Mouse (Mus musculus) spleen, embryonic (tissue): ENCODE results near the gene Sptb.

ENCODE experiments used
- CTCF ChIA-PET: fragments of 350-600 bp; sonication (Branson Sonifier 250); formaldehyde crosslinking; loops from one replicate; lab custom pipeline; 2022; lab: Charles Lee

Gene Sptb

GRCm38 (mm10) chr12:76546383-76547276 lies 163.7 kb downstream of the Sptb start:
- CTCF ChIA-PET = no interaction called here

- CTCF ChIA-PET = no interaction called here
Observed at GRCm38 (mm10) chr12:76545786-76546370, 164.5 kb downstream of the Sptb start.

GRCm38 (mm10) chr12:76541879-76542278 lies 168.5 kb downstream of the Sptb start:
- CTCF ChIA-PET = interaction anchor here (1.2 kb wide), 1 partner anchor 22 kb away, joined by 3 read pairs; no protein-coding TSS in a partner anchor

- CTCF ChIA-PET = interaction anchor here (1.2 kb wide), 1 partner anchor 22 kb away, joined by 3 read pairs; no protein-coding TSS in a partner anchor
Observed at GRCm38 (mm10) chr12:76541475-76541874, 168.9 kb downstream of the Sptb start.

GRCm38 (mm10) chr12:76540701-76541221 lies 169.6 kb downstream of the Sptb start:
- CTCF ChIA-PET = no interaction called here

GRCm38 (mm10) chr12:76540169-76540568 lies 170.2 kb downstream of the Sptb start:
- CTCF ChIA-PET = interaction anchor here (0.5 to 0.6 kb wide), 2 partner anchors 19 to 149 kb away, joined by 3 read pairs; no protein-coding TSS in a partner anchor

- CTCF ChIA-PET = interaction anchor here (1.1 kb wide), 1 partner anchor 10 kb away, joined by 7 read pairs; no protein-coding TSS in a partner anchor
Observed at GRCm38 (mm10) chr12:76537434-76537833, 172.9 kb downstream of the Sptb start.

- CTCF ChIA-PET = interaction anchor here (1.1 kb wide), 1 partner anchor 9 kb away, joined by 7 read pairs; no protein-coding TSS in a partner anchor
Observed at GRCm38 (mm10) chr12:76536591-76537153, 173.7 kb downstream of the Sptb start.

GRCm38 (mm10) chr12:76535471-76535900 lies 174.9 kb downstream of the Sptb start:
- CTCF ChIA-PET = no interaction called here

GRCm38 (mm10) chr12:76534641-76535283 lies 175.6 kb downstream of the Sptb start:
- CTCF ChIA-PET = interaction anchor here (0.9 kb wide), 1 partner anchor 18 kb away, joined by 3 read pairs; no protein-coding TSS in a partner anchor

GRCm38 (mm10) chr12:76534233-76534632 lies 176.1 kb downstream of the Sptb start:
- CTCF ChIA-PET = interaction anchor here (0.8 to 0.9 kb wide), 2 partner anchors 18 to 222 kb away, joined by 3 to 7 read pairs; no protein-coding TSS in a partner anchor

- CTCF ChIA-PET = interaction anchor here (0.8 to 0.9 kb wide), 2 partner anchors 19 to 222 kb away, joined by 3 to 7 read pairs; no protein-coding TSS in a partner anchor
Observed at GRCm38 (mm10) chr12:76533377-76534222, 176.7 kb downstream of the Sptb start.

- CTCF ChIA-PET = no interaction called here
Observed at GRCm38 (mm10) chr12:76532926-76533376, 177.4 kb downstream of the Sptb start.

GRCm38 (mm10) chr12:76531986-76532925 lies 178.1 kb downstream of the Sptb start:
- CTCF ChIA-PET = interaction anchor here (0.6 kb wide), 1 partner anchor 475 kb away, joined by 6 read pairs; no protein-coding TSS in a partner anchor

- CTCF ChIA-PET = no interaction called here
Observed at GRCm38 (mm10) chr12:76530580-76531139, 179.7 kb downstream of the Sptb start, which contains the start of gene Plekhg3. Gene Plekhg3 (plus strand): TSS chr12:76530891.
